ENCODE assay signal across 19 mouse cellular contexts in genomic region chr10:111134412-111134957, GRCm38 (mm10). TPM values are rescaled to one million over a fixed set of nuclear protein-coding genes. Genes with fewer than 3 reads are reported as not detected.
DNase-seq lines count a peak whose midpoint lies in the region; ATAC-seq and TF ChIP-seq lines count a peak whose summit lies in the region.
"Had no signal": no experiment of that assay in that cellular context is flagged by ENCODE, and none has a peak within 500 bp of the region (broad histone marks: within the 10 kb centered on the region; RNA-seq: fewer than 3 reads in every experiment).

No protein-coding gene starts in this region.

- ATAC-seq in frontal cortex, adult (ENCODE audit: low TSS enrichment), result peak; percentile 90
- ATAC-seq in liver, postnatal 0 days, result peak; percentile 31; the same call in 1 of the 2 replicates
- peak; percentile 44 to 76; a peak in 1 of 4 replicates for ATAC-seq in hematopoietic stem cell, adult 5-6 weeks (replicated peaks in 1 of 2; ENCODE audit: insufficient read depth in 1 of 2, low FRiP score in 2 of 2, low TSS enrichment in 1 of 2, low read depth in 1 of 2, poor library complexity in 2 of 2, severe bottlenecking in 2 of 2)
- ATAC-seq: forebrain, embryonic 15.5 days; hindbrain, embryonic 16.5 days; intestine, postnatal 0 days had no signal

- H3K4me2 ChIP-seq in liver, postnatal 0 days (ENCODE audit: low read depth, low read length), result peak overlapping the region; percentile 33; the same call in 1 of the 2 replicates
- H3K4me2 ChIP-seq: forebrain, embryonic 15.5 days; limb, embryonic 12.5 days; liver, embryonic 15.5 days had no signal

- DNase-seq in frontal cortex, postnatal 14 days (ENCODE audit: low spot score in 2 of 2), result no peak
- no peak for DNase-seq in liver, postnatal 0 days
- DNase-seq in liver, result no peak
- DNase-seq in right cerebral cortex, postnatal 14 days, result peak; percentile 32
- no peak for DNase-seq in layer of hippocampus, adult 9-11 months
- DNase-seq in testis, postnatal 10 days (ENCODE audit: low spot score), result no peak
- DNase-seq: adrenal gland, adult 2 months; cerebellum, adult 2 months; gastrocnemius, postnatal 10 days; midbrain, embryonic 14.5 days; thymus, postnatal 4 days had no signal

- no peak overlapping the region for H3K27ac ChIP-seq in liver, postnatal 0 days (ENCODE audit: low read depth)
- H3K27ac ChIP-seq: forebrain, embryonic 15.5 days; limb, embryonic 12.5 days; liver, embryonic 15.5 days had no signal

- no peaks in the 10 kb centered on the region for H3K9me3 ChIP-seq in liver, postnatal 0 days (ENCODE audit: low read length)
- H3K9me3 ChIP-seq: forebrain, embryonic 15.5 days; limb, embryonic 12.5 days; liver, embryonic 15.5 days had no signal

- H3K36me3 ChIP-seq in liver, postnatal 0 days (replicated peaks; ENCODE audit: insufficient read depth, low read length), result no peaks in the 10 kb centered on the region
- H3K36me3 ChIP-seq: forebrain, embryonic 15.5 days; limb, embryonic 12.5 days; liver, embryonic 15.5 days had no signal

- H3K4me1 ChIP-seq in liver, postnatal 0 days (ENCODE audit: insufficient read depth), result peaks cover 4% of the 10 kb centered on the region; the same call in 1 of the 2 replicates
- H3K4me1 ChIP-seq: limb, embryonic 12.5 days; liver, embryonic 15.5 days had no signal

- H3K4me3 ChIP-seq in liver, postnatal 0 days (ENCODE audit: low read depth, low read length), result peak overlapping the region; percentile 11
- H3K4me3 ChIP-seq: erythroblast, embryonic 14.5 days; forebrain, embryonic 15.5 days; limb, embryonic 12.5 days; liver, embryonic 15.5 days had no signal

- no peak for TF ChIP-seq EP300 in liver, postnatal 0 days (IDR thresholded peaks at IDR 0.05; ENCODE audit: low read depth)

- no peak overlapping the region for H3K9ac ChIP-seq in liver, postnatal 0 days (replicated peaks)
- H3K9ac ChIP-seq: forebrain, embryonic 15.5 days; limb, embryonic 12.5 days; liver, embryonic 15.5 days had no signal

- no peak for TF ChIP-seq CTCF in liver, postnatal 0 days (IDR thresholded peaks at IDR 0.05; ENCODE audit: low read depth)

- no peaks in the 10 kb centered on the region for H3K27me3 ChIP-seq in liver, postnatal 0 days (ENCODE audit: insufficient read depth, low read length)
- H3K27me3 ChIP-seq: forebrain, embryonic 15.5 days; limb, embryonic 12.5 days; liver, embryonic 15.5 days had no signal

- 67% methylated on average over 9 of the region's 9 CpGs for WGBS in liver, postnatal 0 days (ENCODE audit: insufficient replicate concordance)

RNA-seq across cellular contexts. Expression of gene Osbpl8, which starts 30.1 kb away (rescaled TPM):
- 5.4 and 5.6 TPM in 2 replicates for polyA plus RNA-seq in liver, postnatal 0 days (2015; fragmentation: Nextera tagmentation; extraction: Ambion mirVana)
- total RNA-seq in hematopoietic stem cell, adult 5-6 weeks (2017), result 162 and 180 TPM in 2 replicates

Comparison
In these comparisons a context has a peak if more than half of its experiments do, and no peak if none do; other contexts are left out.
1. ATAC-seq: peak in every context shown above with its lines; median percentile 90 in frontal cortex, adult; 60 in hematopoietic stem cell, adult 5-6 weeks; 31 in liver, postnatal 0 days.